In the genomic region with DNA sequence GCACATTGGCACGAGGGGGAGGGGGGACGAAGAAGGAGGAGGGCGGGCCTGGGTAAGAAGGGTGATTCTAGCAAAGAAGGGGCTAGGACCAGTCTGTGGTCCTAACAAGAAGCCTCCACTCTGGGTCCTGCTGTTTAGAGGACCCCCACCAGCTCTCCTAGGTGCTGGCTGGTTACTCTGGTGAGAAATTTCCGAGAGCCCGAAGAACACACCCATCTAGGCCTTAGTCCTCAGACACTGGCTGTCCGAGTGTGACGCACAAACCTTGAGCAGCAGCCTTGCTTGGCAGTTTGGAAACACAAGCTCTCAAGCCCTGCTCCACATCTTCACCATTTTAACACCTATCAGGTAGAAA, we compare ENCODE assay signal across 14 mouse cellular contexts.
DNase-seq lines count a peak whose midpoint lies in the region; ATAC-seq and TF ChIP-seq lines count a peak whose summit lies in the region.
"Had no signal": no experiment of that assay in that cellular context is flagged by ENCODE, and none has a peak within 500 bp of the region (broad histone marks: within the 10 kb centered on the region; RNA-seq: fewer than 3 reads in every experiment).

No protein-coding gene starts in this region.

- no peaks in the 10 kb centered on the region for H3K9me3 ChIP-seq in heart, embryonic 15.5 days (replicated peaks)
- H3K9me3 ChIP-seq in heart, embryonic 12.5 days (replicated peaks) = peaks cover 4% of the 10 kb centered on the region
- no peaks in the 10 kb centered on the region; the same call in 1 of the 2 replicates for H3K9me3 ChIP-seq in midbrain, embryonic 11.5 days (ENCODE audit: control insufficient read depth, low read length)
- H3K9me3 ChIP-seq in midbrain, postnatal 0 days (ENCODE audit: low read length) = no peaks in the 10 kb centered on the region
- peaks cover 5% of the 10 kb centered on the region; the same call in 1 of the 2 replicates for H3K9me3 ChIP-seq in limb, embryonic 12.5 days
- no peaks in the 10 kb centered on the region for H3K9me3 ChIP-seq in stomach, embryonic 16.5 days (replicated peaks; ENCODE audit: control insufficient read depth, low read length)

- peak; percentile 89 for DNase-seq in midbrain, embryonic 11.5 days (ENCODE audit: low spot score, missing footprints)
- DNase-seq in midbrain, postnatal 0 days (ENCODE audit: low spot score) = no peak
- DNase-seq in right cerebral cortex, postnatal 25 days = no peak
- no peak for DNase-seq in natural killer cell, adult 2 months (ENCODE audit: low spot score in 2 of 2)
- DNase-seq: adrenal gland, postnatal 36 days; B cell, adult 2 months; cerebellum, postnatal 25 days; gastrocnemius, postnatal 10 days; right cerebral cortex, postnatal 4 days; thymus, postnatal 4 days had no signal

- H3K36me3 ChIP-seq in heart, embryonic 15.5 days = no peaks in the 10 kb centered on the region
- H3K36me3 ChIP-seq in heart, embryonic 12.5 days = no peaks in the 10 kb centered on the region
- no peaks in the 10 kb centered on the region for H3K36me3 ChIP-seq in midbrain, embryonic 11.5 days (ENCODE audit: control insufficient read depth, insufficient read depth, low read length)
- H3K36me3 ChIP-seq in midbrain, postnatal 0 days (ENCODE audit: insufficient read depth, low read length) = no peaks in the 10 kb centered on the region
- no peaks in the 10 kb centered on the region for H3K36me3 ChIP-seq in limb, embryonic 12.5 days
- no peaks in the 10 kb centered on the region for H3K36me3 ChIP-seq in stomach, embryonic 16.5 days (ENCODE audit: control insufficient read depth, insufficient read depth, low read length)

- no peak for TF ChIP-seq CTCF in midbrain, postnatal 0 days (IDR thresholded peaks at IDR 0.05)

- peaks cover 44% of the 10 kb centered on the region for H3K27me3 ChIP-seq in heart, embryonic 15.5 days
- H3K27me3 ChIP-seq in heart, embryonic 12.5 days (replicated peaks) = peaks cover 40% of the 10 kb centered on the region
- peaks cover 7% of the 10 kb centered on the region for H3K27me3 ChIP-seq in midbrain, embryonic 11.5 days (ENCODE audit: control insufficient read depth, insufficient read depth, low read length)
- peaks cover 6% of the 10 kb centered on the region; the same call in 1 of the 2 replicates for H3K27me3 ChIP-seq in midbrain, postnatal 0 days (ENCODE audit: insufficient read depth, low read length)
- H3K27me3 ChIP-seq in limb, embryonic 12.5 days = peaks cover 50% of the 10 kb centered on the region
- H3K27me3 ChIP-seq in stomach, embryonic 16.5 days (ENCODE audit: control insufficient read depth, insufficient read depth, low read length) = no peaks in the 10 kb centered on the region; the same call in 1 of the 2 replicates

- no peak overlapping the region for H3K27ac ChIP-seq in heart, embryonic 15.5 days
- H3K27ac ChIP-seq in heart, embryonic 12.5 days (ENCODE audit: poor library complexity, severe bottlenecking) = no peak overlapping the region
- H3K27ac ChIP-seq in midbrain, embryonic 11.5 days (ENCODE audit: low read depth, low read length) = no peak overlapping the region
- no peak overlapping the region for H3K27ac ChIP-seq in midbrain, postnatal 0 days (ENCODE audit: low read depth, low read length)
- no peak overlapping the region for H3K27ac ChIP-seq in limb, embryonic 12.5 days
- H3K27ac ChIP-seq in stomach, embryonic 16.5 days (ENCODE audit: low read length) = peak overlapping the region; percentile 87

- ATAC-seq in heart, embryonic 15.5 days (replicated peaks; ENCODE audit: insufficient number of reproducible peaks, insufficient read depth, low FRiP score, low read depth) = no peak
- no peak for ATAC-seq in heart, embryonic 12.5 days (ENCODE audit: insufficient number of reproducible peaks, low FRiP score)
- no peak for ATAC-seq in midbrain, embryonic 11.5 days (ENCODE audit: low FRiP score)
- no peak for ATAC-seq in midbrain, postnatal 0 days (ENCODE audit: low FRiP score)
- no peak for ATAC-seq in limb, embryonic 12.5 days (ENCODE audit: insufficient number of reproducible peaks, insufficient read depth, low FRiP score, low TSS enrichment, low read depth)
- ATAC-seq in stomach, embryonic 16.5 days (ENCODE audit: insufficient read depth, low FRiP score) = peak; percentile 24; the same call in 1 of the 2 replicates

- H3K9ac ChIP-seq in heart, embryonic 15.5 days = no peak overlapping the region
- no peak overlapping the region for H3K9ac ChIP-seq in heart, embryonic 12.5 days
- no peak overlapping the region for H3K9ac ChIP-seq in midbrain, embryonic 11.5 days (ENCODE audit: low read length)
- H3K9ac ChIP-seq in midbrain, postnatal 0 days (replicated peaks; ENCODE audit: low read length, poor library complexity, severe bottlenecking) = no peak overlapping the region
- no peak overlapping the region for H3K9ac ChIP-seq in limb, embryonic 12.5 days (replicated peaks)
- 0 out of 2 replicates have a peak overlapping the region, but pooled peaks have one; percentile 24 for H3K9ac ChIP-seq in stomach, embryonic 16.5 days (ENCODE audit: low read length)

- H3K4me2 ChIP-seq in heart, embryonic 15.5 days = peak overlapping the region; percentile 97; the same call in 1 of the 2 replicates
- no peak overlapping the region for H3K4me2 ChIP-seq in heart, embryonic 12.5 days
- H3K4me2 ChIP-seq in midbrain, embryonic 11.5 days = peak overlapping the region; percentile 89
- no peak overlapping the region for H3K4me2 ChIP-seq in midbrain, postnatal 0 days (ENCODE audit: low read depth, low read length, poor library complexity, severe bottlenecking)
- 0 out of 2 replicates have a peak overlapping the region, but pooled peaks have one; percentile 97 for H3K4me2 ChIP-seq in limb, embryonic 12.5 days
- peak overlapping the region; percentile 39 for H3K4me2 ChIP-seq in stomach, embryonic 16.5 days (ENCODE audit: low read depth, low read length)

- H3K4me1 ChIP-seq in heart, embryonic 15.5 days (replicated peaks) = peaks cover 15% of the 10 kb centered on the region
- H3K4me1 ChIP-seq in heart, embryonic 12.5 days (replicated peaks) = peaks cover 6% of the 10 kb centered on the region
- peaks cover 21% of the 10 kb centered on the region for H3K4me1 ChIP-seq in midbrain, embryonic 11.5 days (ENCODE audit: control insufficient read depth, insufficient read depth, low read length)
- H3K4me1 ChIP-seq in midbrain, postnatal 0 days (ENCODE audit: insufficient read depth, low read length) = no peaks in the 10 kb centered on the region; the same call in 1 of the 2 replicates
- H3K4me1 ChIP-seq in limb, embryonic 12.5 days (replicated peaks) = 0 out of 2 replicates have a peak, but pooled peaks cover 5% of the 10 kb centered on the region
- no peaks in the 10 kb centered on the region; the same call in 1 of the 2 replicates for H3K4me1 ChIP-seq in stomach, embryonic 16.5 days (ENCODE audit: control insufficient read depth, insufficient read depth, low read length)

- WGBS in heart, embryonic 15.5 days = 51% methylated on average over 7 of the region's 7 CpGs
- 50% methylated on average over 7 of the region's 7 CpGs for WGBS in heart, embryonic 12.5 days
- WGBS in midbrain, embryonic 11.5 days = 34% methylated on average over 7 of the region's 7 CpGs
- WGBS in midbrain, postnatal 0 days = 32% methylated on average over 7 of the region's 7 CpGs
- 38% methylated on average over 7 of the region's 7 CpGs for WGBS in limb, embryonic 12.5 days
- WGBS in stomach, embryonic 16.5 days = 37% methylated on average over 7 of the region's 7 CpGs

- H3K4me3 ChIP-seq in heart, embryonic 15.5 days = no peak overlapping the region
- H3K4me3 ChIP-seq in heart, embryonic 12.5 days = no peak overlapping the region
- H3K4me3 ChIP-seq in midbrain, embryonic 11.5 days (ENCODE audit: low read depth, low read length) = no peak overlapping the region
- H3K4me3 ChIP-seq in midbrain, postnatal 0 days (ENCODE audit: low read depth, low read length) = no peak overlapping the region
- no peak overlapping the region for H3K4me3 ChIP-seq in limb, embryonic 12.5 days (replicated peaks)
- H3K4me3 ChIP-seq in stomach, embryonic 16.5 days (replicated peaks; ENCODE audit: low read length) = 0 out of 2 replicates have a peak overlapping the region, but pooled peaks have one; percentile 0

Comparison
In these comparisons a context has a peak if more than half of its experiments do, and no peak if none do; other contexts are left out.
1. H3K4me2 ChIP-seq: peak in heart, embryonic 15.5 days (single experiment), midbrain, embryonic 11.5 days (single experiment), limb, embryonic 12.5 days (single experiment) and stomach, embryonic 16.5 days (single experiment); none in heart, embryonic 12.5 days (single experiment) and midbrain, postnatal 0 days (single experiment).